Mouse (Mus musculus) testis, adult 2 months (tissue): ENCODE data around the gene Zfp668.
A peak's percentile ranks its signal among the peaks of the same experiment; 100 is the strongest.

Experiments
- CTCF ChIP-seq: fragments of 200-500 bp; IDR thresholded peaks from 2 replicates; pipeline ENCODE4 v1.5.1; 2012; ENCODE audit warnings: low read depth, mild to moderate bottlenecking, inconsistent platforms, low read length, moderate library complexity; ENCODE audit not compliant: control insufficient read depth, insufficient read depth, insufficient replicate concordance
- POLR2A ChIP-seq: fragments of 200-500 bp; IDR thresholded peaks from 2 replicates; pipeline ENCODE4 v1.6.1; 2012; ENCODE audit warnings: low read depth, mild to moderate bottlenecking, inconsistent platforms, low read length, moderate library complexity; ENCODE audit not compliant: control insufficient read depth

- TF ChIP-seq POLR2A (peak; percentile 60; the same call in 1 of the 2 replicates), CTCF (peak; percentile 24; the same call in 1 of the 2 replicates)
These were observed 18.8 kb upstream of the Zfp668 start, which contains the start of the genes Gm21974 and Vkorc1 for GRCm38 (mm10) chr7:127895442-127895841.
